Mouse (Mus musculus): ENCODE data around the gene Galnt2.

Gene Galnt2

DNA sequence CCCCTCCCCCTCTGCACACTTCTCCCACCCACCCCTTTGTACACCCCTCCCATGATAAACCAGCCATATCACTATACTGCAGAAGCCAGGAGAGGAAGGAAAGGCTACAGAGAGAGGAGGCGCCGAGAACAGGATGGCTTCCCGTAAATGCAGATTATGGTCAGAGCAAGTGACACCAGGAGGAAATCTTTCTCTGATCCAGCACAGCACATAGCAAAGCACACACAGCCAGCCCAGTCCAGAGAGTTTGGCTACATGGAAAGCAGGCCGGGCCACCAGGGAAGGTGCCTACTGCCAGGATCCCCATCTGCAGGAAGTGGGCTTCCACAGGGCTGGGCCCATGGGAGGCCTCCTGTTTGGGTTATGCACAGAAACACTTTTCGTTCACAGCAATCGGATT lies 63.2 kb downstream of the Galnt2 start:
- DNase-seq: no peak

DNA sequence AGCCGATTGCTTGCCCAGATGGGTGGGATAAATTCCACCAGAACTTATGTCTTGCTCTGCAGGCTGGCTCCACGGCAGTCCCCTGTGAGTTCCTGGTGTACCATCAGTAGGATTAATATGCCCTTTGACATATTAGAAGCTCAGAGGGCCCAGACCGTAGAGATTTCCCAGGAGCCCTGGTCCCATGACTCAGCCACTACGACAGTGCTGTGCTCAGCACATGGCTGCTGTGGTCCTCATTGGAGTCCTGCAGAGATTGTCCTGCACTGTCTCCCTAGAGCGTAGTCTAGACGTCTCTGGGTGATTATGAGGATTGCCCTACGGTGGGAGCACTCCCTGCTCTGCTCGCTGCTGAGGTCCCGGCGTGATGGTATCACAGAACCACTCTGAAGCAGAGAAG lies 63.7 kb downstream of the Galnt2 start:
- no peak for DNase-seq

DNA sequence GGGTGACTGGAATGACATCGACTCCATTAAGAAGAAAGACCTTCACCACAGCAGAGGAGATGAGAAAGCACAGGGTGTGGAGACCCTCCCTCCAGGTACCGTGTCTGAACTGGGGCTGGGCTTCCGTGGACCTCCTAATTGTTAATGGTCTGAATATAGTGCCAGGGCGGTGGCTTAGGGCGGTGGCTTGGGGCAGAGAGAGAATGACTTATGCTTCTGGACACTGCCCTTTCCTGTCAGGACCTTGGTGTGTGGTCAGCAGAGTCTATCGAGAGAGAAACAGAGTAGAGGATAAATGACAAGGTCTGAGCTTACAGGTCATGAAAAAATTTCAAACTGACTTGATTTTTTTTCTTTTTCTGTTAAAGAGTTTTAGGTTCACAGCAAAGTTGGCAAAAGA lies 64.2 kb downstream of the Galnt2 start:
- no peak for DNase-seq

DNA sequence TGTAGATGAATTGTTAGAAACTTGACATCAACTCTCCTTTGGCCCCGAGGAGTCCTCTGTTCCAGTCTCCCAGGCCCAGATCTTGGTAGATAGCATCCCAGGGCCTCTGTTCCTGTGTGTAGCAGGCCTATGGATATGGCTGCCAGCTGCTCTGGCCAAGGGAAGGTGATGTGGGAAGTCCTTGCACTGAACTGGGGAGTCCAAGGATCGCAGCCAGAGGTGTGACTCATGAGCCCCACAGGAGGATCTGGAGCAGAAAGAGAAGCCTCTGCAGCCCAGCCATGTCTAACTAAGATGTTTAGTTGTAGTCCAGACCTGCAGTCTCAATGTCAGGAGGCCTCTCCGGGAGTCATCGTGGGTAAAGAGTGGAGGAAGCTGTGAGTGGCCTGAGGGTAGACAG lies 70.3 kb downstream of the Galnt2 start:
- DNase-seq: no peak

DNA sequence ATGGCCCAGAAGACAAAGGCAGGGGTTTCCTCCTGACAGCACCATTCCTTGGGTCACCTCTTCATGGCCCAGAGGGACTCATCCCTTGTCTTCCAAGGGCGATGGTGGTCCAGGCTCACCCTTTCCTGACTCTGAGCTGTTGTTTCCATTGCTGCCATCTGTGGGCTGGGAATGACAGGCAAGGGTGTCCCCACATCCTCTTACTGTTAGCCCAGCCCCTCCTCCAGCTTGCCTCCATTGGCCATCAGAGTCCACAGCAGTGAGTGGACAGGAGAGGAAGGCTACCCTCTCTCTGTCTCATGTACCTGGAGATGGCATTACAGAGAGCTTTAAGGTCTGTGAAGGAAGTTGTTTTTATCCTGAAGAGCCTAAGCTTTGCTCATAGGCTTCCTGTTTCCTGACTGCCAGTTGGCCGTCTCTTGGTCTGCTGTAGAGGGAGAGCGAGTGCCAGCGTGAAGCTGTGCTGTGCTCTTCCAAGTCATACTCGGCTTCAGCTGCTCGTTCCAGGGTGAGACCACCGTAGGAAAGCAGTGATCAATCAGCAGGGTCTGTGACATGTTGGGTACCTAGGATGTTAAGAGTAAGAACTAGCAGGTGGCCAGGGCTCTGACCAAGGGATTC lies 70.9 kb downstream of the Galnt2 start:
- no peak for DNase-seq

DNA sequence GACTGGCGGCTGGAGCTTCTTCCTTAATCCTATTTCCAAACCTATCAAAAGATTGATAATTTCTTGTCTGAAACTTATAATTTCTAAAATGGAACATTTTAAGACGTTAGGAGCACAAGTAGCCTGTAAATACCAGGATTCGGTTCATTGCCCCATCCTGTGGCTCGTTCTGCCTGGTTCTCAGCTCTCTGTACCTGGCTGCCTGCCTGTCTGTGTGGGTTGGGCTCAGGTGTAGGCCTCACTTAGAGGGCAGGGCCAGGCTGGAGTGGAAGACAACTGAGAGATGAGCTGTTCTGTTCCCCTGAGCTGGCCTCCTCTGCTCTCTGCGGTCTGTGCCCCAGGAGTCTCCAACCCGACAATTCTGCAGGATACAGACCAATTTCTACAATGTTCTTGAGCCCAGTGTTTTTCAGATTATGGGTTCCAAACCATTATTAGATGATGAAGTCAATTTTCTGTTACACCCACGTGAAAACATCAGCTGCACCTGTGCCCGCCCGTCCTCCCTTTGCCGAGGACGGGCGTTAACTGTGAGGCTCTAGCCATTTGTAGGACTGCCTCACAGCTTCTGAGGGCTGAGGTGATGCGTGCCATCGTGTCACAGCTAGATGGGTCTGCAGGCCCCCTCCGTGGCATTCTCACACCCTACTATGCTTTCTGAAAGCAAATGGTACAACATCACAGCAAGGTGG lies 72.2 kb downstream of the Galnt2 start:
- no peak for DNase-seq

DNA sequence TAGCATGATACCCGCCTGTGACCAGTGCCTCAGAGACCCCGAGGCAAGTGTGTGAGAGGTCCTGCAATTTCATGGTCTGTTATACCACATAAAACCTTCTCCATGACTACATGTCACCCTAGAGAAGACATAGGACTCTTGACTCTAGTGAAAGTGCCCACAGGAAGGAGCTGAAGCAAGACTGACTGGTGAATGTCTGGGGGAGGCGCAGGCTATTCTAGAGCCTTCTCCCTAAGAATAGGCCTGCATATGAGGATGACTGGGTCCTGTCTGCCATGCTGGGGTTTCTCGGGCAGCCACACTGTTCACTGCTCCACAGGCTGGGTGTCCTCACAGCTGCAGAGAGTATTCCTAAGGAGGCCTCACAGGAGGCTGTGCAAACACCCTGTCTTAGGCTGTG lies 73.0 kb downstream of the Galnt2 start:
- DNase-seq: no peak

DNA sequence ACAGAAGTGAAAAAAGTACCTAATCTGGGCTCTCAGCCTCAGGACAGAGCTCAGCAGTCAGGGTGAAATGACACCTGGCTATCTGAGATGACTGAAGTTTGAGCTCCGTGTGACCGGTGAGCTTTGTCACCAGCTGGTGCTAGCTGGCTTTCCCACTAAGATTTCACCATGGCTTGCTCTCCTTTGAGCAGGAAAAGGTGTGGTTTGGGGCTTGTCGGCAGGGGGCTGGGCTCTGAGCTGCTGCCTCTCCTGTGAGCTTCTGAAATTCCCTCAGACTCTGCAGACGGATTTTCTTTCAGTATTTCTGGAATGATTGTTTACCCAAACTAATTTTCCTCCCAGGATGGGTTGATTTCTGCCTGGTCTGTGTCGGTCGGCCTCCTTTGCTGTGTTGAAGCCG lies 75.4 kb downstream of the Galnt2 start:
- DNase-seq: no peak

DNA sequence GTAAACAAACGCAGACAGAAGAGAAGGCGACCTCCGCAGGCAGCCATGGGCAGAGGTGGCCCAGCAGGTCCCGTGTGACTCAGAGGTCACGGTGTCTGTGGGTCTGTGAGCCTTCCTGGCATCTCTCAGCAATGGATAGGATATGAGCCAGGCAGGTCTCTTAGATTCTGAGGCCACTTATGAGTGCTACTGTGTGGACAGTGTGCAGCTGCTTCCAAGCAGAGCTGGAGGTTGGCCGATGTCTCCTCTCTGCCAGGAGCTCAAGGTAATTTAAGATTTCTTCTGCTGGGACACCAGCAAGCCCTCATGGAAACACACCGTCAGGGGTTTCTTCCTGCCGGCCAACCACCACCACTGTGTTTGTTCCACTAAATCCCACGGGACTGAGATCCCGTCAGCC lies 76.5 kb downstream of the Galnt2 start:
- no peak for DNase-seq

DNA sequence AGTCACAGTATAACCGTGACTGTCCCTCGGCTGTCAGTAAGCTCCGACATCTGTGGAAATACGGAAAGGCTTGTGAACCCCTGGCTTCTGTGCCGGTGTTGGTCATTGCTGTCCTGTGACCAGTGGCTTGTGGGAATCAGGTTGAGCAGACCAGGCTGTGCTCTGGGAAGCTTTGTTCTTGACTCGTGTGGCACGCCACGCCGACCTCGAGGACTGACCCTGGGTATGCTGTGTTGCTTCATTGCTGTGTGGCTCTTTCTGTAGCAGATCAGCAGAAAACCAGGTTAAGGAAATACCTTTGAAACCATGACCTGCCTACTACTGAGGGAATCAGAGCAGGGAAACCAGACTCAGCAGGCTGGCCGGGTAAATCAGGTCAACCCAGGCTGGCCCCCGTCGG lies 79.3 kb downstream of the Galnt2 start:
- DNase-seq: no peak

DNA sequence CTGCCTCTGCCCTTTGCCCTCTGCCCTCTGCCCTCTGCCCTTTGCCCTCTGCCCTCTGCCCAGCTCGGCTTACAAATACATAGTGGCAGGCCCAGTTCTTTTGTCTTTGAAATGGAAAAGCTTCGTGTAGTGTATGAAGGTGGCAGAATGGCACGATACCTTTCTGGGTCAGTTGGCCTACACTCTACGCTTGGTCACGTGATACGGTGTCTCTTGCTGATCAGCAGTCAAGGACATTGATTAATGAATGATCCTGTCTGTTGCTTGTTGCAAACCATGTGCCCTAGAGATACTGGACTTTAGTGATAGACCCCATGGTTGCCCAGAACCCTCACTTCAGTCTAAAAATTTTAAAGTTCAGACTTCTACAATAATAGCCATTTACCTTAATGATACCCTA lies 79.9 kb downstream of the Galnt2 start:
- DNase-seq: no peak

DNA sequence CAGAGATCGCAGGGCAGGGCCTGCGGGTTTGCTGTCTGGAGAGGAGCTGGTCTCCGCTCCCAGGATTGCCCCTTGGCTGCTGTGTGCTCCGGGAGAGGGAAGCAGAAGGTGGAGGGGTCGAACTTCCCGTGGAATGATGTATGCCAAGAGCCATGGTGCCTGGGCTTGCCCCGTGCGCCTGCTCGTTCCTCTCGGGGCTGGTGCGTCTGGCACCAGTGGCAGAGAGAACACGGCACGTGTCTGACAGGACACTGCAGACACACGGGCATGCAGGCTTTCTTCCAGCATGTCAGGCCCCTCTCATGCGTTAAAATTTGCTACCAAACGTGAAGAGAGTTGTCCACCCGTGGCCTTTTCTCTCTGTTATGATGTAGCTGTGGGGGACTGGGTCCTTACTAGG lies 80.5 kb downstream of the Galnt2 start:
- DNase-seq: no peak

DNA sequence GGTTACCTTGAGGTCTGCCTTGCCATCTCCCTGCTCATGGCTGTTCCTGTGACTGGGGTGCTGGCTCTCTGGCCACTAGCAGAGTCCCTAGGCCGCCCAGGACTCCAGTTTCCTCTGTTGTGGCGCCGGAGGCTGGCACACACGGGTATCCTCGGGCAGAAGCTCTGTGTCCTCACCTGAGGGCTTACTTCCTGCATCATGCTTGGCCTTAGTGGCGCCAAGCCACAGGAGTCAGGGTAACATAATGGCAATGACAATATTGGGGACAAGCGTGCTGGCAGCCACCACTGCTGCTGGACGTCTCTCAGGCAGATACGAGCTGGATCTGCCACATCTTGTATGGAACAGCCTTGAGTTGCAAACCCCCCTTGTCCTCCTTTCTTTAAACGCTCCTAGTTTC lies 81.0 kb downstream of the Galnt2 start:
- no peak for DNase-seq

DNA sequence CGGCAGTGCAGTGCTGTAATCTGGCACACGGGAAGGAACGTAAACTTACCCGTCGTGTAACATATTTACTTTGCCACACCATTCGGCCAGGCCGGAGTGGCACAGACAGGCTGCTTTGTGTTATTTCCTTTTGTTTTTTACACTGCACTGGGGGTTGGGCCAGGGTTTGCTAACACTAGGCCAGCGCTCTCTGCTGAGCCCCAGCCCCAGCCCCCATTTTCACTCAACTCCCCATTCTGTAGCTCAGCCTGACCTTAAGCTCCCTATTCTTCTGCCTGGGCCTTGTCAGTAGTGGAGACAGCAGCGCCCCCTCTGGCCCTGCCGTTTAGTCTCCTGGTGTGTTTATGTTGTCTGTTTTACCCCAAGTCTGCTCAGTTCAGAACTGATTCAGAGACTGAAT lies 83.6 kb downstream of the Galnt2 start:
- DNase-seq: peak; percentile 38

DNA sequence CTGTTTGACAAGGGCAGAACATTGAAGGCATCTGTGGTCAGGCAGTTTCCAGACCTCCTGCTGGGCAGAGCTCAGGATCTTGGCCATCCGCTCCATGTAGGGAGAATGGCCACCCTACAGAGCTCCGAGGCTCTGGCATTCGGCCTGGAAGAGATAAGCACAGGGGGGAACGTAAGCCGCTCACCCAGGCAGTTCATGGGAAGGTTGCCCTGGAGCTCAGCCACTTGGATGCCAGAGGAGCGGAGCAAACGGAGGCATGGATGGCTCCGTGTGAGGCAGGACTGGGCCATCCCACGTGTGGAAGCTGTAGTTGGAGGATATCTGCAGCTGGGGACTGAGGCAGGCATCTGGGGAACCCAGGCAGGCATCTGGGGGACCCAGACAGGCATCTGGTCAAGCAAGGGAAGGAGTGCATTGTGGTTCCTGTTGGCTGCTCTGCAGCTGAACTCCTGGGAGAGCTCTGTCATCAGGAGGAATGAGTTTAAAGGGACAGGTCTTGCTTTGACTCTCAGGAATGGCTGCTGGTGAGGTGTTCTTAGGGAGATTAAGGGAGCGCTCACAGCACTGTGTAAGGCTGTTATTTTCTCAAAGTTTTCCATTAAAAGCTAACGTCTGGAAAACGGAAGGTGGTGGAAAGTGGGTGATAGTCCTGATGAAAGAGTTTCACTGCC lies 85.4 kb downstream of the Galnt2 start:
- peak; percentile 35 for DNase-seq

DNA sequence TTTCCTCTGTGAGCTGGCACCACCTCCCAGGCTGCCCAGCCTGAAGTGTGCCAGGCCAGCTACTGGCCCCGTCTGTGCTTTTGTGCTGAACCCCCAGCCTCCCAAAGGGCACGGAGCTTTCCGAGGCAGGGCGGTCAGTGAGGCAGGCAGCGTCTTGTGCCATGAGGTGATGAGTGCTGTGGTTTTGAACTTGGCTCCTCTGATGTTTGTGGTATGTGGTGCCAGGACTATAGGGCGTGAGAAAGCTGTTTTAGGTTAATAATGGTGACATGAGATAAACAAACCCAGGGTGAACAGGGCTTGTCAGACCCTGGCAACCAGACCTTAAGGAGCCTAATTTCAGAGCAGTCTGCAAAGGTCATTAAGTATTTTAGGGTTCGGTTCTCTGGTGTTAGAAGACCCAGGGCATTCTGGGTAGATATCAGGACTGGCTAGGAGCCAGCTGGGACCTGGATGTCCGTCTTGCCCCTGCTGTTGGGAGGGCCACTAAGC lies 86.0 kb downstream of the Galnt2 start:
- DNase-seq: no peak

DNA sequence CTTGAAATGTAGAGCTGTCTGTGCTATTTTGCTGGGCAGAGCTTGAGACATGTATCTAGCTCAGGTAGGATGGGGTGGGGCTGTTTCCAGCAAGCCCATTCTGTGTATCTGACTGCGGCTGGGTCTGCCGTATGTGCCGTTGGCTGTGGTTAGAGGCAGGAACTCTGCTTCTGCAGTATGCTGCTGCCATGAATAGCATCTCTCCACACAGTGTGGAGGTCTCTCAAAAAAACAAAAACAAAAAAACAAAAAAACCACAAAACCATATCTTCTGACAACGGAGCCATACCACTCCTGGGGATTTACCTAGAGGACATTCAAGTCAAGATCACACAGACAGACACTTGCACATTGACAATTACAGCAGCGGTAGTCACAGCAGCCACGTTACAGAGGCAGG lies 86.6 kb downstream of the Galnt2 start:
- DNase-seq: no peak

DNA sequence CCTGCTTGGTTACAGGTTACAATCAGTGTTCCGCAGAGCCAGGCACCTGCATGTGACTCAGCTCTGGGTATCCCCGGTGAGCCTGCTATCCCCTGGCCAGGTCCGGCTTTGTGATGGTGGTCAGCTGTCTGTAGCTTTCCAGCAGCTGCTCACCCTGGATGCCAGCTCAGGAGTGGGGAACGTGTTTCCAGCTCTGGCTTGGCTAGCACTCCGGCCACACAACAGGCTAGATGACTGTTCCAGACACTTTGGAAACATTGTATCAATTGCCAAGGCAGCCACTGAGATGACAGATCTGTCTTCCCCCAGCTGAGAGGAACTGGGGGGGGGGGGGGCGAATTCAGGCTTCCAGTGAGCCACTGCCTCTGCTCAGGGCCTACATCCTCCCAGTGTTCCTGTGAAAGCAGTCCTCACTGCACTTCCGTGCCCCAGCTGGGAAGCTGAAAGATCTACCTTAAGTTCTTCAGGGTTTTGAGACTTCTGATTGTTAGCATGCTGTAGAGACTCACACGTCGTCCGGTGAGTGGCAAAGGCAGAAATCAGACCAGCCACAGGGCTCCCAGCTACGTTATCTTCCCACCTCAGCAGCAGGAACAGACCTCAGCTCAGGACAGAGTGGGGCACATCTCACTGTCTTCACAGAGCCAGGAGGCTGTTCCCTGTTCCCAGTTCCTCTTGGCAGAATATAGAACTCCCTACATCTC lies 87.6 kb downstream of the Galnt2 start:
- DNase-seq: no peak

DNA sequence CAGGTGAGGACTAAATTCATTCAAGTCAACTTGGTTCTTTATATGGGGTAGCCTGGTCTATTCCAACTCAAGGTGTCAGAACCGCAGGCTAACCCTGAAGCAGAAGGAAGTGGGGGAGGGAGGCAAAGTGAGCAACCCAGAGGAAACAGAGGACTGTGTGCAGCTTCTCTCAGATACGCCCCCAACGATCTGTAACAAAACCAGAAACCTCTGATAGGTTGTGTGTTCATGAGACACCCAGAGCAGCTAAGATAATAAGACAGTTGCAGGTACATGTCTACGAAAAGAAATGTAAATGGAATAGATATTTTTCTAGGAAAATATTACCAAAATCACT lies 88.1 kb downstream of the Galnt2 start:
- DNase-seq: no peak

DNA sequence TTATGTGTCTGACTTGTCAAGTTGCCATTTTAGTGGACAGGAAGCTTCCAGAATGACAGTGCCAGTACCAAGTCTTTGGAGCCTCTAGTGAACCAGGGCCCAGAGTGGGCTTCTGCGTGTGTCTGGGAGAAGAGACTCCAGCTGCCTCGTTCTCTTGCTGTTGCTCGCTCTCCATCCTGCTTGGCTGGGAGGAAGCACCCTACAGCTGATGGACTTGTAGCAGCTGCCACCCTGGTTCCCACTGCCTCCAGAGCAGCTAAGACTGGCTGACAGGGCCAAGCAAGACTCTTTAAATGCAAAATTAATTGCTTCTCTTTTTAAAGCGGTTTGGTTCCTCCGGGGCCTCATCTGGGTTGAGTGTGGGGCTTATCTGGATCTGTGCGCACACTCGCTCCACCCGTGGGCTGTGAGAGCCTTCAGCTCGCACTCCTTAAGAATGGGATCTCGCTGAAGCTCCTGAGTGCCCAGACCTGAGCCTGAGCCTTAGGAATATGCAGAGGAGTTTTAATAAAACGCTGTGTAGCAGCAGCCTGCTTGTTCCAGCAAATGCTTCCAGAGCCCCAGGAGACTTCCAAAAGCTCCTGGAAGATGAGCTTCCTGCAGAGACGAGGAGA lies 90.1 kb downstream of the Galnt2 start:
- DNase-seq: no peak

DNA sequence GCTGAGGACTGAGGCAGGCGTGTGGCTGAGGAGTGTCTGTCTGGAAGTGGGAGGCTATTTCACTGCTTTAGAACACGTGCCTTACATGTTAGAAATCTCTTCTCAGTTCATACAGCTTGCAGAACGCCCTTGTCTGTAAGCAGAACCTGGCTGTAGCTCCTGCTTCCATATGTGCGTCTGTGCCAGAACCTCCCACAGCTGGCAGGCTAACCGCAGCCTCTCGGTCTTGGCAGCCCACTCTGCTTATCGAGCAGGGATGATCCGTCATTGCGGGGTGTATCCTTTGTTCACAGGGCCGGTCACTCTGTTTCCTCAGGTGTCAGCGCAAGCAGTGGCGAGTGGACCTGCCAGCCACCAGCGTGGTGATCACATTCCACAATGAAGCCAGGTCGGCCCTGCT lies 92.2 kb downstream of the Galnt2 start:
- peak; percentile 35 for DNase-seq

DNA sequence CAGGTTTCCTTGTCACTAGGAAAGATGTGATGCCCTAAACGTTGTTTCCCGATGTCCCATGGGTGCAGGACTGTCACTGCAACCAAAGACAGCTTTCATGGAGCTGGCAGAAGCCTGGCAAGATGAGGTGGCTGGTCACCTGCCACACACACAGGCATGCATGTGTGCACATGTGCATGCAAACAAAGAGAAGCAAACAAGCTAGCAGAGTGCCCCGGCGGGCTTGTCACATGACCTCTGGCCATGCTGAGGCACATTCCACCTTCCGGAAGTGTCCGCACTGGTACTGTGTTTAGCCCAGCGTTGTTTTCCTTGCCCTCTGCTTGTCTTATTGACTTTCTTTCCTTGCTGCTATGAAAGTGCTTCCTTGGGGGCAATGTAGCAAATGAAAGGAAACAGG lies 97.1 kb downstream of the Galnt2 start:
- no peak for DNase-seq

DNA sequence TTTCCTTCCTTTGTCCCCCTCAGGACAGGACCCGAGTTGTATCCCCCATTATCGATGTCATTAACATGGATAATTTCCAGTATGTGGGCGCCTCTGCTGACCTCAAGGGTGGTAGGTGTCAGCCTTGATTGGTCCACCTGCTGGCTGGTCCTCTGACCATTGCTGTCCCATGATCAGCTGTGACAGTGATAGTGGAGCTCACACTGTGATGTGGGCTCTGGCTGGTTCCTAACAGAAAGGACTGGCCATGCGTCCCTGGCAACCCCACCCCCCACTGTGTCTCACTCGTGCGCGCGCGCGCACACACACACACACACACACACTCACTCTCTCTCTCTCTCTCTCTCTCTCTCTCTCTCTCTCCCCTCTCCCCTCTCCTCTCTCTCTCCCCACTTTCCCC lies 98.5 kb downstream of the Galnt2 start:
- no peak for DNase-seq

DNA sequence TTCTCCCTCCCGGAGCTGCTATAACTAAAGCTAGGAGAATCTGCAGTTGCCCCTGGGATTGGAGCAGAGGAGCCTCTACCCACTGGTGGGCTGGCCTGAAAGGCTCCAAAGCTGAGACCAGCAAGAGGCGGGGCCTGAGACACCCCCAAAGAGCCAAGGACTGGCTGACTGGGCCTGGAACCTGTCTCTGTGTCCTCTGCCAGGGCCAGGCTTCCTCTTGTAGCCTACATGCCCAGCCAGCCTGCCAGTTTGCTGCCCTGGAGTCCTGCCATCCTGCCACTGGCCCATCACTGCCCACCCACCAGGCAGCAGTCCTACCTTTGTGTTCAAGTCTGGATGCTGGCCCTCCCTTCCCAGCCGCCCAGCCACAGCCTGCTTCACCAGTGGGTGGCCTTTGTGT lies 99.2 kb downstream of the Galnt2 start:
- DNase-seq: peak; percentile 44
